Mouse (Mus musculus): ENCODE data around the gene Taldo1.

DNA sequence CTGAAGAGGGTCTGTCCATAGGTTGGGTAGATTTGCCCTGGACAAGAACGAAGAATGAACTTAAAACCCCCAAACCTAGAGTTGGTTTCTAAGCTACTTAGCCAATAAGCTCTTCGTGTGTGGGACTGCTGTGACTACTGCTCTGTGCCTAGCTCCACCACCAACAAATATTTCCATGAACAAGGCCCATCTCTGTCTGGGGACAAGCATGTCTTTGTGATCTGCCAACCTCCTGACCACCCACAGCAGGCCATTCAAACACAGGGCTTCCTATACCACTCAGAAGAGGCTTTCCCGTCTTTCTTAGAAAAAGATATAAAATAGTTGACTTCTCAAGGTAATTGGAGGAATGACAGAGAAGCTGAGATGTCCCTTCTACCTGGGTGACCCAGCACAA lies 27.0 kb upstream of the Taldo1 start:
- TF ChIP-seq MAX (IDR thresholded peaks at IDR 0.05; ENCODE audit: low read depth): no peak
- no peak for TF ChIP-seq POLR2A (IDR thresholded peaks at IDR 0.05; ENCODE audit: insufficient read length, low read depth)
- TF ChIP-seq REST (IDR thresholded peaks at IDR 0.05; ENCODE audit: insufficient read depth, insufficient read length): no peak
- no peak for TF ChIP-seq TCF3 (IDR thresholded peaks at IDR 0.05; ENCODE audit: insufficient read length, low read depth)
- no peak for TF ChIP-seq SRF (IDR thresholded peaks at IDR 0.05; ENCODE audit: control insufficient read depth, insufficient read length, low read depth)
- TF ChIP-seq TCF12 (IDR thresholded peaks at IDR 0.05; ENCODE audit: insufficient read depth, poor library complexity, severe bottlenecking): no peak
- no peak for TF ChIP-seq CEBPB (IDR thresholded peaks at IDR 0.05; ENCODE audit: insufficient read depth, poor library complexity, severe bottlenecking)
- TF ChIP-seq MYOG (IDR thresholded peaks at IDR 0.05; ENCODE audit: control insufficient read depth in 1 of 3, insufficient read depth in 1 of 3, insufficient read length in 2 of 3, low read depth in 2 of 3): no peak
- no peak for TF ChIP-seq USF1 (IDR thresholded peaks at IDR 0.05; ENCODE audit: low read depth)
- no peak for TF ChIP-seq POLR2AphosphoS2 (IDR thresholded peaks at IDR 0.05; ENCODE audit: insufficient read length, low read depth)
- no peak for TF ChIP-seq E2F4 (IDR thresholded peaks at IDR 0.05; ENCODE audit: insufficient read depth)
- TF ChIP-seq MYOD1 (IDR thresholded peaks at IDR 0.05; ENCODE audit: control insufficient read depth in 1 of 3, insufficient read length in 2 of 3, low read depth in 2 of 3): no peak

Measured in myocyte (in vitro differentiated cells).